Mouse (Mus musculus): Measurements from ENCODE around the gene Gnat3. TPM values are rescaled to one million over a fixed set of nuclear protein-coding genes. Genes with fewer than 3 reads are reported as not detected.
"Not testable (repeated sequence)": the region's sequence is repeated elsewhere in the genome, so short reads cannot be mapped to it uniquely, and the experiment has no call there.

Gene Gnat3
- polyA plus RNA-seq (2015; fragmentation: Nextera tagmentation; extraction: Ambion mirVana): not detected in 2 replicates

DNA sequence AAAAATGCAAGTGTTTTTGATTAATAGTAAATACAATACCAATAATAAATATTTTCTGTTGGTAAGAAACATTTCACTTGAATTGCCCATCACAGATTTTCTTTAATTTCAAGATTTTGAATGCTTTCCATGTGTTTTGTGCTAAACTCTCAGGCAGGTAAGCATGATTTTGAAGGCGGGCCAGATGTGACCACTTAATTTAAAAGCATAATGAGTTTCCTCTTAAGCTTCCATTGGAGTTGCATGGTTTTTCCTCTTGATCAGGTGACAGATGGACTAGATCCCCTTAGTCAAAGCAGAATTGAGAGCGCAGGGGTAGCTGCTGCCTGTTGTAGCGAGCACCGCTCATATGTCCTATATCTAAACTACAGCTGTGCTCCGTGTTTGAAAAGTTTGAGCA is at the start of gene Gnat3:
TSS of gene Gnat3 (plus strand) at position 301 of the 400 bp plus-strand sequence.
- DNase-seq (ENCODE audit: low spot score) (no peak), ATAC-seq (replicated peaks; ENCODE audit: low FRiP score, low read depth) (no peak)
- no peak within 1 kb of the TSS for H3K9ac ChIP-seq (ENCODE audit: low read depth, low read length)
- no peak for TF ChIP-seq CTCF (IDR thresholded peaks at IDR 0.05; ENCODE audit: low read depth)
- no peak within 1 kb of the TSS for H3K4me3 ChIP-seq (replicated peaks; ENCODE audit: low read depth, low read length)
- H3K9me3 ChIP-seq (replicated peaks; ENCODE audit: low read length): no peaks in the 10 kb centered on the region
- no peak within 1 kb of the TSS for H3K27ac ChIP-seq
- H3K4me2 ChIP-seq (ENCODE audit: low read length): no peak within 1 kb of the TSS
- no peaks in the 10 kb centered on the region for H3K27me3 ChIP-seq (ENCODE audit: insufficient read depth, low read length)
- no peaks in the 10 kb centered on the region for H3K4me1 ChIP-seq (replicated peaks; ENCODE audit: insufficient read depth, low read length)
- WGBS: 88% methylated on average over 5 of the region's 5 CpGs
- no peaks in the 10 kb centered on the region for H3K36me3 ChIP-seq (ENCODE audit: insufficient read depth, low read length)

GRCm38 (mm10) chr5:17918966-17919365 is 43.4 kb upstream of the Gnat3 start:
- WGBS: 69% methylated on average over 5 of the region's 5 CpGs
- H3K27me3 ChIP-seq (ENCODE audit: insufficient read depth, low read length): no peaks in the 10 kb centered on the region
- no peak for TF ChIP-seq CTCF (IDR thresholded peaks at IDR 0.05; ENCODE audit: low read depth)
- H3K4me1 ChIP-seq (replicated peaks; ENCODE audit: insufficient read depth, low read length): no peaks in the 10 kb centered on the region
- DNase-seq (ENCODE audit: low spot score) (no peak), ATAC-seq (replicated peaks; ENCODE audit: low FRiP score, low read depth) (no peak)
- H3K4me2 ChIP-seq (ENCODE audit: low read length): no peak overlapping the region
- no peak overlapping the region for H3K27ac ChIP-seq
- H3K4me3 ChIP-seq (replicated peaks; ENCODE audit: low read depth, low read length): no peak overlapping the region
- H3K9ac ChIP-seq (ENCODE audit: low read depth, low read length): no peak overlapping the region
- no peaks in the 10 kb centered on the region for H3K9me3 ChIP-seq (replicated peaks; ENCODE audit: low read length)
- no peaks in the 10 kb centered on the region for H3K36me3 ChIP-seq (ENCODE audit: insufficient read depth, low read length)

GRCm38 (mm10) chr5:17923648-17924047 is 38.7 kb upstream of the Gnat3 start:
- no peak overlapping the region for H3K4me2 ChIP-seq (ENCODE audit: low read length)
- H3K27me3 ChIP-seq (ENCODE audit: insufficient read depth, low read length): no peaks in the 10 kb centered on the region
- peaks cover 5% of the 10 kb centered on the region for H3K4me1 ChIP-seq (replicated peaks; ENCODE audit: insufficient read depth, low read length)
- H3K9me3 ChIP-seq (replicated peaks; ENCODE audit: low read length): no peaks in the 10 kb centered on the region
- TF ChIP-seq CTCF (IDR thresholded peaks at IDR 0.05; ENCODE audit: low read depth): no peak
- H3K9ac ChIP-seq (ENCODE audit: low read depth, low read length): no peak overlapping the region
- DNase-seq (ENCODE audit: low spot score): no peak
- 70% methylated on average over 3 of the region's 3 CpGs for WGBS
- no peaks in the 10 kb centered on the region for H3K36me3 ChIP-seq (ENCODE audit: insufficient read depth, low read length)
- ATAC-seq (replicated peaks; ENCODE audit: low FRiP score, low read depth): peak; percentile 38; the same call in 1 of the 2 replicates
- H3K4me3 ChIP-seq (replicated peaks; ENCODE audit: low read depth, low read length): no peak overlapping the region
- H3K27ac ChIP-seq: no peak overlapping the region

- peak; percentile 29; the same call in 1 of the 2 replicates for ATAC-seq (replicated peaks; ENCODE audit: low FRiP score, low read depth)
- no peak for TF ChIP-seq CTCF (IDR thresholded peaks at IDR 0.05; ENCODE audit: low read depth)
- no peaks in the 10 kb centered on the region for H3K36me3 ChIP-seq (ENCODE audit: insufficient read depth, low read length)
Observed at GRCm38 (mm10) chr5:17924085-17924518, 38.2 kb upstream of the Gnat3 start.

DNA sequence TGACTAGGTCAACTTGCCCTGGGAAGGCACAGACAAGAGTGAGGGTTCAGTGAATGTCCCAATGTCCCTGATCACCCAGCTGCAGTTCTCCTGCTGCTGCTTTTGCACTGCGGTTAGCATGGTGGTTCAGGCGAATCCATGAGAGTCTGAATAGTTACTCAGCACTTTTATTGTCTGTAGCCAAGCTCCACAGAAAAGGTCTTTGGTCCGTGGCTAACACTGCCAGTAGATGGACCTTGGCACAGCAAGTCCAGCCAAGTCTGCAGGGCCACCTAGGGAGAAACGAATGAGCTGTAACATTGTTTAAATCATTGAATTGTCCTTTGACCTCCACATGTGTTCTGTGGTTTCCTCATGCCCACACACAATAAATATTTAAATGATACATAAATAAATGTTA is 33.9 kb upstream of the Gnat3 start:
- no peaks in the 10 kb centered on the region for H3K27me3 ChIP-seq (ENCODE audit: insufficient read depth, low read length)
- WGBS: 29% methylated on average over 4 of the region's 4 CpGs
- H3K9ac ChIP-seq (ENCODE audit: low read depth, low read length): no peak overlapping the region
- DNase-seq (ENCODE audit: low spot score): peak; percentile 44
- H3K36me3 ChIP-seq (ENCODE audit: insufficient read depth, low read length): no peaks in the 10 kb centered on the region
- no peak overlapping the region for H3K4me3 ChIP-seq (replicated peaks; ENCODE audit: low read depth, low read length)
- ATAC-seq (replicated peaks; ENCODE audit: low FRiP score, low read depth): peak; percentile 91
- H3K9me3 ChIP-seq (replicated peaks; ENCODE audit: low read length): no peaks in the 10 kb centered on the region
- TF ChIP-seq CTCF (IDR thresholded peaks at IDR 0.05; ENCODE audit: low read depth): no peak
- H3K4me1 ChIP-seq (replicated peaks; ENCODE audit: insufficient read depth, low read length): peaks cover 5% of the 10 kb centered on the region
- no peak overlapping the region for H3K4me2 ChIP-seq (ENCODE audit: low read length)
- no peak overlapping the region for H3K27ac ChIP-seq

More at GRCm38 (mm10) chr5:17924085-17924518, 38.2 kb upstream of the Gnat3 start:
- no peak overlapping the region for H3K9ac ChIP-seq (ENCODE audit: low read depth, low read length)
- H3K4me1 ChIP-seq (replicated peaks; ENCODE audit: insufficient read depth, low read length): peaks cover 5% of the 10 kb centered on the region
- no peak overlapping the region for H3K4me2 ChIP-seq (ENCODE audit: low read length)
- H3K4me3 ChIP-seq (replicated peaks; ENCODE audit: low read depth, low read length): no peak overlapping the region
- no peaks in the 10 kb centered on the region for H3K9me3 ChIP-seq (replicated peaks; ENCODE audit: low read length)
- WGBS: 12% methylated on average over 2 of the region's 2 CpGs
- H3K27ac ChIP-seq: 0 out of 2 replicates have a peak overlapping the region, but pooled peaks have one; percentile 68
- no peaks in the 10 kb centered on the region for H3K27me3 ChIP-seq (ENCODE audit: insufficient read depth, low read length)
- peak; percentile 93 for DNase-seq (ENCODE audit: low spot score)

GRCm38 (mm10) chr5:17929006-17929567 is 33.3 kb upstream of the Gnat3 start:
- Histone ChIP-seq H3K27ac (no peak overlapping the region), H3K36me3 (ENCODE audit: insufficient read depth, low read length) (no peaks in the 10 kb centered on the region), H3K27me3 (ENCODE audit: insufficient read depth, low read length) (no peaks in the 10 kb centered on the region), H3K4me2 (ENCODE audit: low read length) (no peak overlapping the region), H3K9me3 (replicated peaks; ENCODE audit: low read length) (no peaks in the 10 kb centered on the region), H3K9ac (ENCODE audit: low read depth, low read length) (no peak overlapping the region), H3K4me3 (replicated peaks; ENCODE audit: low read depth, low read length) (no peak overlapping the region), H3K4me1 (replicated peaks; ENCODE audit: insufficient read depth, low read length) (peaks cover 5% of the 10 kb centered on the region)
- TF ChIP-seq CTCF (IDR thresholded peaks at IDR 0.05; ENCODE audit: low read depth): no peak
- 40% methylated on average over 7 of the region's 7 CpGs for WGBS
- 0 out of 2 replicates have a peak, but pooled peaks have one; percentile 40 for ATAC-seq (replicated peaks; ENCODE audit: low FRiP score, low read depth)
- DNase-seq (ENCODE audit: low spot score): no peak

DNA sequence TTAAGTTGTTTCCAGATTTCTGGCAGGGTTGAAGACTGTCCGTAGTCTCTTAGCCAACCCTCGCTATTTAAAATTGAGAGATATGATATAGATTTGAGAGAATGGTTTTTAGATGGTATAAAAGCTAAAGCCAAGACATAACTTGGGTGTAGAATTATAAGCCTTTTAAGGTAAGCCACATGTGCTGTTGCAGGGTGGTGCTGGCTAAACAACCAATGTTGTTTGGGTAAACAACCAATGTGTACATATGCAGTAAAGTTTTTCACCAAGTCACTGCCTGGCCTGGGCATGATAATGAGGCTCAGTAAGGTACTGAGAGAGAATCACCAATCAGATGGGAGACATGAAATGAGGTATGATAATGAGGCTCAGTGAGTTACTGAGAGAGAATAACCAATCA is 30.8 kb upstream of the Gnat3 start:
- H3K4me1 ChIP-seq (replicated peaks; ENCODE audit: insufficient read depth, low read length); H3K9ac ChIP-seq (ENCODE audit: low read depth, low read length); H3K27ac ChIP-seq; H3K4me3 ChIP-seq (replicated peaks; ENCODE audit: low read depth, low read length); H3K36me3 ChIP-seq (ENCODE audit: insufficient read depth, low read length); H3K27me3 ChIP-seq (ENCODE audit: insufficient read depth, low read length); ATAC-seq (replicated peaks; ENCODE audit: low FRiP score, low read depth); H3K4me2 ChIP-seq (ENCODE audit: low read length); DNase-seq (ENCODE audit: low spot score); H3K9me3 ChIP-seq (replicated peaks; ENCODE audit: low read length): not testable (repeated sequence)
- WGBS: 97% methylated on average over 2 of the region's 2 CpGs
